ENCODE assay signal across 8 mouse cellular contexts in genomic region chr6:7732754-7733708, GRCm38 (mm10). TPM values are rescaled to one million over a fixed set of nuclear protein-coding genes. Genes with fewer than 3 reads are reported as not detected.
DNase-seq lines count a peak whose midpoint lies in the region; ATAC-seq lines count a peak whose summit lies in the region.

No protein-coding gene starts in this region.

- no peak overlapping the region for H3K4me3 ChIP-seq in heart, embryonic 11.5 days (ENCODE audit: low read depth, low read length)
- no peak overlapping the region for H3K4me3 ChIP-seq in midbrain, embryonic 12.5 days

- H3K9me3 ChIP-seq in heart, embryonic 11.5 days (replicated peaks; ENCODE audit: control insufficient read depth, low read length): no peaks in the 10 kb centered on the region
- H3K9me3 ChIP-seq in midbrain, embryonic 12.5 days: 0 out of 2 replicates have a peak, but pooled peaks cover 4% of the 10 kb centered on the region

- no peak overlapping the region for H3K4me2 ChIP-seq in heart, embryonic 11.5 days
- H3K4me2 ChIP-seq in midbrain, embryonic 12.5 days (replicated peaks): no peak overlapping the region

- DNase-seq in heart, adult 11 months: peak; percentile 94
- DNase-seq in cerebellum, adult 9-11 months: peak; percentile 54
- peak; percentile 44 to 82 for DNase-seq in frontal cortex, postnatal 10 days (ENCODE audit: low spot score in 2 of 2)
- DNase-seq in induced T-regulatory cell, adult 2 months (ENCODE audit: low read depth): peak; percentile 84
- DNase-seq in left cerebral cortex, postnatal 25 days (ENCODE audit: low spot score in 2 of 2): peak; percentile 85 to 87
- DNase-seq in right cerebral cortex, postnatal 4 days: peak; percentile 97

- H3K27me3 ChIP-seq in heart, embryonic 11.5 days (ENCODE audit: control insufficient read depth, insufficient read depth, low read length): no peaks in the 10 kb centered on the region
- no peaks in the 10 kb centered on the region for H3K27me3 ChIP-seq in midbrain, embryonic 12.5 days

- no peaks in the 10 kb centered on the region for H3K36me3 ChIP-seq in heart, embryonic 11.5 days (ENCODE audit: control insufficient read depth, insufficient read depth, low read length)
- H3K36me3 ChIP-seq in midbrain, embryonic 12.5 days: no peaks in the 10 kb centered on the region

- no peaks in the 10 kb centered on the region for H3K4me1 ChIP-seq in heart, embryonic 11.5 days (ENCODE audit: control insufficient read depth, insufficient read depth, low read length)
- no peaks in the 10 kb centered on the region for H3K4me1 ChIP-seq in midbrain, embryonic 12.5 days

- WGBS in heart, embryonic 11.5 days (ENCODE audit: insufficient replicate concordance): 38% methylated on average over 12 of the region's 12 CpGs
- 44% methylated on average over 12 of the region's 12 CpGs for WGBS in midbrain, embryonic 12.5 days

- H3K27ac ChIP-seq in heart, embryonic 11.5 days (ENCODE audit: low read depth, low read length): no peak overlapping the region
- no peak overlapping the region for H3K27ac ChIP-seq in midbrain, embryonic 12.5 days (replicated peaks)

- intact Hi-C loops in left cerebral cortex, postnatal 25 days (cut with DNase I): loop anchor here (2.0 to 5.0 kb wide), 4 partner anchors 250 to 1004 kb away; no protein-coding TSS in a partner anchor

- no peak for ATAC-seq in heart, embryonic 11.5 days (replicated peaks; ENCODE audit: insufficient number of reproducible peaks, low FRiP score, low TSS enrichment)
- ATAC-seq in midbrain, embryonic 12.5 days (ENCODE audit: low FRiP score, low read depth): peak; percentile 65

- H3K9ac ChIP-seq in heart, embryonic 11.5 days (ENCODE audit: low read depth, low read length): no peak overlapping the region
- no peak overlapping the region for H3K9ac ChIP-seq in midbrain, embryonic 12.5 days (replicated peaks)

RNA-seq across cellular contexts. Expression of gene Asns, which starts 40.0 kb away (rescaled TPM):
- 43.7 and 56.2 TPM in 2 replicates for polyA plus RNA-seq in heart, embryonic 11.5 days (2014; fragmentation: Nextera tagmentation; extraction: Ambion mirVana)
- total RNA-seq in left cerebral cortex, postnatal 25 days (2021): 100 to 1,000 TPM; 102 to 107 TPM
- polyA plus RNA-seq in midbrain, embryonic 12.5 days (2016; fragmentation: Nextera tagmentation; extraction: Ambion mirVana): 33.8 and 35.3 TPM in 2 replicates
